Mouse (Mus musculus) ES-E14 (cell line): ENCODE measurements at regions not wholly inside any gene's neighbourhood (a gene's known extent, or its start where the extent isn't known, plus 50 kb on each side); places are given as distances from the start of the nearest gene placed in this dataset.

Source experiments
- CHD2 ChIP-seq: IDR thresholded peaks from 2 replicates; pipeline ENCODE4 v1.6.1; 2014; ENCODE audit warnings: mild to moderate bottlenecking, low read depth, low read length, inconsistent platforms
- ZC3H11A ChIP-seq: IDR thresholded peaks from 2 replicates; pipeline ENCODE4 v1.6.1; 2012; ENCODE audit warnings: low read depth, mild to moderate bottlenecking, inconsistent platforms, low read length, borderline replicate concordance

GRCm38 (mm10) chr14:16146811-16147210, 102.3 kb upstream of the Ngly1 start:
- no peak for TF ChIP-seq ZC3H11A
- TF ChIP-seq CHD2, result no peak
